Mouse (Mus musculus) cerebellum, postnatal 4 days (tissue): Measurements from ENCODE around the gene Spout1.
"Not testable (repeated sequence)": the region's sequence is repeated elsewhere in the genome, so short reads cannot be mapped to it uniquely, and the experiment has no call there.

ENCODE experiments used
- DNase-seq, 2 experiments: peaks; one replicate each; pipeline ENCODE4 v3.0.0; 2022; ENCODE audit warnings: low spot score in 2 of 2, mixed read lengths in 1 of 2

The Spout1 gene

DNA sequence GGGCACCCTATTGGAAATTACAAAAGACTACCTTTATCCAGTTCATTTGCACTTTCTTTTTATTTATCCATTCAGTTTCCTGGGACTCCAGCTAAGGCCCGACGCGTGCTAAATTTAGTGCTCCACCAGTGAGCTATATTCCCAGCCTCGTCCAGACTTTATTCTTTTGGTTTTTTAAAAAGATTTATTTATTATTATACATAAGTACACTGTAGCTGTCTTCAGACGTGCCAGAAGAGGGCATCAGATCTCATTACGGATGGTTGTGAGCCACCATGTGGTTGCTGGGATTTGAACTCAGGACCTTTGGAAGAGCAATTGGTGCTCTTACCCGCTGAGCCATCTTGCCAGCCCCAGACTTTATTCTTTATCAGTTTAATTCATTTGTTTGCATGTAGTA, 452 bp upstream of the Spout1 start:
- not testable (repeated sequence) for DNase-seq

DNA sequence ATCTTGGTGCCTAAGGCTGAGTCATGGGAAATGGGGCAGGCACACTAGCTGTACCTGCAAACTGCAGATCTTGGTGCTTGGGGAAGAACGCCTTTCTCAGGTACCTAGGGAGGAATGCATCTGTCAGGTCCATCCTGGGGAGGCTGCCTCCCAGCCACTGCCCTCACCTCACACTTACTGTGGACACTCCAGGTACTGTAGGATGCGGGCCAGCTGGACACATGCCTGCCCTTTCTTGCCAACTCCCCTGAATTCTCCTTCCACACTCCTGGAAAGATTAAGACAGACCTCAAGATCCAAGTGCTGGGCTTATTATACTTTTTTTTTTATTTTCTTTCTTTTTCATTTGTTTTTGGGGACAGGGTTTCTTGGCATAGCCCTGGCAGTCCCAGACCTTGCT, 1.7 kb downstream of the Spout1 start:
- DNase-seq: no peak

GRCm38 (mm10) chr2:30175897-30176296, 2.4 kb downstream of the Spout1 start:
- DNase-seq: no peak

DNA sequence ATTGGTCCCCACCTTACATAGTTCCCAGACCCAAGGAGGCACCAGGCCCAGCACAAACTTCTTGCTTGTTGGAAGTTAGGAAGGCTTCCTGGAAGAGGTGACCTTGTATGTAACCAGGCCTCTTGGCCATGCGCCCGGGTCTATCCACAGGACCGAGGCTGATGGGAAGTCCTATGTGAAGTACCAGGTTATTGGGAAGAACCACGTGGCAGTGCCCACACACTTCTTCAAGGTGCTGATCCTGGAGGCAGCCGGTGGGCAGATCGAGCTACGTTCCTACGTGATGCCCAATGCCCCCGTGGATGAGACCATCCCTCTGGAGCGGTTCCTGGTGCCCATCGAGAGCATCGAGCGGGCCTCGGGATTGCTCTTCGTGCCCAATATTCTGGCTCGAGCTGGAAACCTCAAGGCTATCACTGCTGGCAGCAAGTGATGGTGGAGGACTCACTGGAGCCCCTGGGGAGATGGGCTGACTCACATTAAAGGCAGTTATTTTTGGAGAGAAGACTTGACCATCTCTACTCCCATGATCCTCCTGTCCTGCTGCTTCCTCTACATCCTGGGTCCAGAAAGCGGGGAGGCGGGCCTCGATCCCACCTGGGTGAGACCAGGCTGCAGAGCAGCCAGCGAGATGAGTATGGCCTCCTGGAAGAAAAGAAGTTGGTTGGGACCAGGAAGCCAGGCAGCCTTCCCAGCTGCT, 4.6 kb downstream of the Spout1 start:
- no peak for DNase-seq

GRCm38 (mm10) chr2:30171997-30172382, 6.3 kb downstream of the Spout1 start:
- no peak for DNase-seq

- DNase-seq: peak; percentile 68 to 79
Measured at GRCm38 (mm10) chr2:30171371-30171996, 6.8 kb downstream of the Spout1 start, which contains the start of gene Endog. Gene Endog (plus strand): TSS chr2:30171493.

DNA sequence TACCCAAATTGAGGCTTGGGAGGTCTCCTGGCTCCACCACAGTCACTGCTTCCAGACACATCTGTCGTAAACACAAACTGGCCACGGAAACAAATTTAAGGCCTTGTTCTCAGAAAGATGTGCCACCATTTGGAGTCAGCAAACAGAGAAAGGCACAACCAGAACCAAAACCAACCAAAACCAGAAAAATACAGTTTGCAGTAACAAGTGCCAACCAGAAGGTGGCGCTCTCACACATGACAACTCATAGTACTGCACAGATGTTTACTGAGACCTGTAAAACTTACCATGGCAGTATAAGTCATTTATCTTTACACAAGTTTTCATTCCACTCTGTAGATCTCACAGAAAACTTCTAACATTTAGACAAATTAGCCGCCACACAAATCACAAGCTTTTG, 11.6 kb downstream of the Spout1 start:
- no peak for DNase-seq

DNA sequence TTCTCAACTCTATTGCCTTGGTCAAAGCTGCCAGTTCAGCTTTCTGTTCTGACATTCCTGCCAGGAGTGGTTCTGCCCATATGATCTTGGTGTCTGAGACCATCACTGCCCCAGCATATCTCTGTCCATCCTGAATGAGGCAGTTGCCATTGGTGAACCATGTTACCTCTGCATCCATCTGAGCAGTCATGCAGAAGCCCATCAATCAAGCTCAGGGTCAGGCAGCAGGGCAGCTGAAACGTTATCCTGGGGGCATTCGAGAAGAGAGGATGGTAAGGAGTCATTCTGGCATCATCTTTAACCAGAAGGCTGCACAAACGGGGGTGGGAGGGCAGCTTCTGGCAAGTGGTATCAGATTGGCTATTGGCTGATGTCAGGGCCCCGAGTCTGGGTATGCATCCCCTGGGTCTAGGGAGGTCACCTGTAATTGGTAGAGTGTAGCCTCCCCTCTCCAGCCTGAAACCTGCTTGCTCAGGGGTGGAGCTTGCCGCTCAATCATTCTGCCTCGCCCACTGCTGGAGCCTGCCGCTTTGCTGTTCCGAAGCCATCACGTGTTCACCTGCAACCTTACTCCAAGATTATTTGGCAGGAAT, 13.8 kb downstream of the Spout1 start:
- DNase-seq: no peak

DNA sequence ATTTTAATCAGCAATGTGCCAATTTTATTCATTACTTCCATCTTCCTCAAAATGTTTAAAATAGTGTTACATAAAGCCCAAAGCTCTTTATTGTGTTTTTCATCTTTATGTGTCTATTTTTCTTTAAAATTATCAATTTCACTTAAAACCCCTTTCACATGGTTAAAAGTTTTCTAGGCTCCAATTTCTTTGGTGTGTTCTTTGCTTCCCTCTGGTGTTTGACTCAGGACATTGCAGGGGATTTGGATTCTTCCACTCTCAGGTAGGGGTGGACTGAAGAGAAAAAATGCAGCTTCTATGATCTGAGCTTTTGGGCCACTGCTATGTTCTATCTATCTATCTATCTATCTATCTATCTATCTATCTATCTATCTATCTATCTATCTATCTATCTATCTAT, 16.4 kb downstream of the Spout1 start:
- no peak for DNase-seq

GRCm38 (mm10) chr2:30159871-30160270, 18.4 kb downstream of the Spout1 start:
- DNase-seq: not testable (repeated sequence)

DNA sequence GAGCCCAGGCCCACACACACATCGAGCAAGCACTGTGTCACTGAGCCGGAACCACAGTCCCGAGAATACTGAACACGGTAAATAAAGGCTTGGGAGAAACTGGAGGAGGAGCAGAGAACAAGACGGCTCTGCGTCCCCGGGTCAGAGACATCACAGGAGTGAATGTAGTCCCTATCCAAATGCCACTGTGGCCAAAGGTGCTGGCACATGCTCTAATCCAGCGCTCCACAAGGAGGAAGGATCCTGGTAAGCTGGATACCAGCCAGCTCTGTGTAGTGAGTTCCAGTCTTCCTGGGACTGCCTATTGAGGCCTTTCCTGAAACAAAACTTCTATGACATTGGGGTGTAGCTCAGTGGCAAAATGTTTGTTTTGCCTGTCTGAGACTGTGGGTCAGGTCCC, 25.6 kb downstream of the Spout1 start:
- no peak for DNase-seq

DNA sequence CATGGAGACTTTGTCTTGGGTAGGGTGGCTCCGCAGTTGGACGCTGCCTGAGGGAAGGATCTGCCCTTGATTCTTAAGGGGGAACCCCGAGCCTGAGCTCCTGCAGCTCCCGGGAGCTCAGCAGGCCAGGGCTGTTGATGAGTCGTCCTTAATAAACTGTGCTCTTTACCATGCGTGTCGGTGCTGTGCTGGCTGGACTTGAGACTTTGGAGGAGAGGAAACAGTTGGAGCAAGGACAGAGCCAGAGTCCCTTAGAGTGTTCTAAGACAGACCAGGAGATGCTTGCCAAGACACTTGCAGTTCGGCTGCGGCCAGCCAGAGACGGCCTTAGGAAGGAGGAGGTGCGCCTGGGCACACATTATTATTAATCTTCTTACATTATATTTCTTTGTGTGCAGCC, 26.4 kb downstream of the Spout1 start:
- no peak for DNase-seq

- DNase-seq: no peak
Measured at GRCm38 (mm10) chr2:30147466-30147865, 30.8 kb downstream of the Spout1 start.

- DNase-seq: no peak
Measured at GRCm38 (mm10) chr2:30144436-30144835, 33.8 kb downstream of the Spout1 start.

- not testable (repeated sequence) for DNase-seq
Measured at GRCm38 (mm10) chr2:30140021-30140420, 38.2 kb downstream of the Spout1 start.

- DNase-seq: no peak
Measured at GRCm38 (mm10) chr2:30136458-30136857, 41.8 kb downstream of the Spout1 start.

- no peak for DNase-seq
Measured at GRCm38 (mm10) chr2:30134928-30135620, 43.2 kb downstream of the Spout1 start.

DNA sequence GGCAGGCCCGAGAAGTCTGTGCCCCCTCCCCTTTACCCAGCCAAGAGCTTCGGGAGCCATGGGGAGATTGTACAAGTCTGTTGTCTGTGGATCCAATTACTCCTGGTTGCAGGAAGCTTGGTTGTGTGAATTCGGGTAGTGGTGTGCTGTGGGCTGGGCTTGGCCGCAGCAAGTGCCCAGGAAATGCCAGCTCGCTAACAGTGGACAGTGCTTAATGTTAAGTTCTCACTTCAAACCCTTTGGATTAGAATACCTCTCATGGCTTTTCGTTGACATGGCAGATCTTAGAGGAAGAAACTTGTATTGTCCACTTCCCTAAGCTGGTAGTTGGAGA, 43.9 kb downstream of the Spout1 start:
- no peak for DNase-seq

DNA sequence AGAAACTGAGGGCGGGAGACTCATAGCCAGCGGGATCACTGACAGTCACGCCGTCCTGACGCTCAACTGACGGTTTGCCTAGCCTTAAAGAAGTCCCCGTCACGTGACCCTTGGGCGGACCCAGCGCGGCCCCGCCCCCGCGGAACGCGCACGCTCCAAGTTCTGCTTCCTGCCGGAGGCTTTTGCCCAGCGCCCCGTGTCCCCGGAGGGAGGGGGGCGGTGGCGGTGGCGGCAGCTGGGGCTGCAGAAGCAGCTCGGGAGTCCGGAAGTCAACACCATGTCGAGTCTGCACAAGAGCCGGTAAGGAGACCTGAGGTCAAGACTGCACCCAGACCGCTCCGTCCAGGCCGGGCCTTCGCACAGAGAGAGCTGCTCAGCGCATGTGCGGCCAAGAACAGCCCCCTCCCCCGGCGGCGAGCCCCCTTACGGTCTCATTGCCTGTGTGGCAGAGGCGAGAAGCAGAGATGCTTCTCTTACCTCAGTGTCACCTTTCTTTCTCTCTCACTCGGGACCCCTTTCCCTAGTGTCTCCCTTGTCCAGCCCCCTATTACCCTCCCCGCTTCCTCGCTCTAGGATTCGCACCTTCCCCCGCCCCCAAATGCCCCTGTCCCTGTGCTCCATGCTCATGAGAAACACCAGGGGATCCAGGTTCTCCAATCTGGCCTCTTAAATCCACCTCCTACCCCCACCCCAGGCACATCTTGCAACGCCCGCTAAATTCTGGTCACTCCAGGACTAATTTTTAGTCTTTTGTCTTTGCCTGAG, 44.5 kb downstream of the Spout1 start, which contains the start of gene Tbc1d13:
TSS of gene Tbc1d13 (plus strand) at position 134 of the 765 bp plus-strand sequence.
- DNase-seq: peak; percentile 94 to 97

DNA sequence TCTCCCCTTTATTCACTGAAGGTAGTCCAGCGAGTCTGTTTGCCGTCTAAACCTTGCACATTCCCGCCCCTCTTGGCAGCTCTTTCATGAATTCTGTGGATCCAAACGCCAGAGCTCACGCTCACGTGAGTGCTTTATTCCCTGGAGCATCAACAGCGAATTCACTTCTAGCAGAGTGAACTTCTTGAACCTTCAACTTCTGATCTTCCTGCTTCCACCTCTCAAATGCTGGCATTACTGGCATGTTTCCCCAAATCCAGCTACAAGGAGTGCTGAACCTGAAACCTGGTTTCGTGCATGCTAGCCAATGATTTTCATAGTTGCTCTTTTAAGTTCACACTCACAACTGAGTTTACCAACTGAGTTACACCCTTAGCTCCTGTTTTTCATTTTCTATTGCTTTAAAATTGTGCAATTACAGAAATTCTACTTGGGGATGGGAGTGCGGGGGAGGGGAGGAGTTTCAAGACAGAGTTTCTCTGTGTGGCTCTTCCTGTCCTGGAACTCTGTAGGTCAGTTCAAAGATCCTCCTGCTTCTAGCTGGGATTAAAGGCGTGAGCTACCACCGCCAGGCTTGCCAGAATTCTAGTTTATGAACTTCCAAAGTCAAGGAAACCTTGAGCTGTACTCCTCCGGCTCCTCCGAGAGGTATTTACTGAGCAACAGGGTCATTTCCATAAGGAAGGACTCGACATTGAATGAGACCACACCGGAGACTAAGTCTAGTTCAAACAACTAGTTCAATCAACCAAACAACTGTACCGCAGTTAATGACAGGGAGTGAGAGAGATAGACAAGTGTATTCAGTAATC, 45.3 kb downstream of the Spout1 start:
- DNase-seq: no peak

GRCm38 (mm10) chr2:30131240-30131639, 47.0 kb downstream of the Spout1 start:
- not testable (repeated sequence) for DNase-seq
